Mouse (Mus musculus) E14TG2a.4 (cell line): ENCODE data around the gene Sema3b.

Source experiments
- H3K27me3 ChIP-seq: 2 replicates; pipeline ENCODE4 v1.6.1; 2014; ENCODE audit warnings: low read length, control low read depth; ENCODE audit not compliant: insufficient read depth
- H3K36me3 ChIP-seq: 2 replicates; pipeline ENCODE4 v1.6.1; 2014; ENCODE audit warnings: low read length, control low read depth; ENCODE audit not compliant: insufficient read depth
- H3K4me1 ChIP-seq: replicated peaks from 2 replicates; pipeline ENCODE4 v1.6.1; 2014; ENCODE audit warnings: low read depth, low read length, control low read depth
- H3K4me3 ChIP-seq: replicated peaks from 2 replicates; pipeline ENCODE4 v1.5.1; 2014; ENCODE audit warnings: mild to moderate bottlenecking, low read length
- H3K9me3 ChIP-seq: 2 replicates; pipeline ENCODE4 v1.6.1; 2014; ENCODE audit warnings: low read length, control low read depth
- CTCF ChIP-seq: conservative IDR thresholded peaks from 2 replicates; pipeline ENCODE4 v1.5.1; 2014; ENCODE audit warnings: low read length
- NANOG ChIP-seq: IDR thresholded peaks from 2 replicates; pipeline ENCODE4 v1.6.1; 2014; ENCODE audit warnings: borderline replicate concordance, low read length, mixed read lengths
- POU5F1 ChIP-seq: IDR thresholded peaks from 2 replicates; pipeline ENCODE4 v1.6.1; 2014; ENCODE audit warnings: low read length, borderline replicate concordance

Gene Sema3b

DNA sequence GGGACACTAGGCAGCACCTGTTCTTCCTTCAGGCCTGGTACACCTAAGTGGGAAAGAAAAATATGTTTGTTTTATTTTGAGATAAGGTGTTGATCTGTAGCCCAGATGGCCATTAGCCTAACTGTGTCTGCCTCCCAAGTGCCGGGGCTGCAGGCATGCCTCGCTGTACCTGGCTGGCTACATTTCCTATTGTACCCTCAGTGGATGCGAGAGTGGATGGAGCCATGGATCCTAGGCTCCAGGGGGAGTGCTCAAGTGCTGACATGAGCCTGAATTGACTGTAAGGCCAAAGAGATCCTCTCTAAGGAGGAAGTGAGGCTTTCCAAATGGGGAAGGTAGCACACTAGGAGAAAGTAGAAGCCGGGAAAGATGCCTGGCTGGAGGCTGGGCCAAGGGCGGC lies 61.1 kb downstream of the Sema3b start:
- TF ChIP-seq POU5F1 (no peak), CTCF (no peak), NANOG (no peak)
- H3K4me3 ChIP-seq, result no peak overlapping the region
- H3K4me1 ChIP-seq, result peaks cover 82% of the 10 kb centered on the region
- H3K36me3 ChIP-seq, result peaks cover 20% of the 10 kb centered on the region
- H3K9me3 ChIP-seq, result no peaks in the 10 kb centered on the region
- H3K27me3 ChIP-seq, result peaks cover 57% of the 10 kb centered on the region
